Mouse (Mus musculus) embryo, embryonic 10.5 days (tissue): ENCODE measurements around the gene Gm15262.
A peak's percentile ranks its signal among the peaks of the same experiment; 100 is the strongest.
"Not testable (repeated sequence)": the region's sequence is repeated elsewhere in the genome, so short reads cannot be mapped to it uniquely, and the experiment has no call there.

Source experiments
- DNase-seq: peaks from one replicate; pipeline ENCODE4 v3.0.0-alpha.2; 2015; ENCODE audit warnings: low spot score

Gene Gm15262

GRCm38 (mm10) chrX:161287156-161287555, at the start of gene Gm15262:
TSS of gene Gm15262 (plus strand) at chrX:161287456.
- not testable (repeated sequence) for DNase-seq

GRCm38 (mm10) chrX:161308131-161308530, 20.9 kb downstream of the Gm15262 start:
- no peak for DNase-seq

- no peak for DNase-seq
Measured at GRCm38 (mm10) chrX:161316443-161316842, 29.2 kb downstream of the Gm15262 start.

GRCm38 (mm10) chrX:161370927-161371326, 83.7 kb downstream of the Gm15262 start:
- peak; percentile 49 for DNase-seq

GRCm38 (mm10) chrX:161371461-161371860, 84.2 kb downstream of the Gm15262 start:
- no peak for DNase-seq

- DNase-seq: peak; percentile 50
Measured at GRCm38 (mm10) chrX:161375568-161375967, 88.3 kb downstream of the Gm15262 start.

- DNase-seq: peak; percentile 62
Measured at GRCm38 (mm10) chrX:161385791-161386190, 98.5 kb downstream of the Gm15262 start.

GRCm38 (mm10) chrX:161387942-161388341, 100.7 kb downstream of the Gm15262 start:
- DNase-seq: no peak

- peak; percentile 85 for DNase-seq
Measured at GRCm38 (mm10) chrX:161399110-161399509, 111.9 kb downstream of the Gm15262 start.

GRCm38 (mm10) chrX:161411151-161411550, 123.9 kb downstream of the Gm15262 start:
- no peak for DNase-seq
